Mouse (Mus musculus) cerebellum, postnatal 25 days (tissue): ENCODE results near the gene Tecpr2.

ENCODE experiments used
- DNase-seq, 2 experiments: peaks; one replicate each; pipeline ENCODE4 v3.0.0; 2021; ENCODE audit warnings: mixed read lengths in 2 of 2

Tecpr2 gene

DNA sequence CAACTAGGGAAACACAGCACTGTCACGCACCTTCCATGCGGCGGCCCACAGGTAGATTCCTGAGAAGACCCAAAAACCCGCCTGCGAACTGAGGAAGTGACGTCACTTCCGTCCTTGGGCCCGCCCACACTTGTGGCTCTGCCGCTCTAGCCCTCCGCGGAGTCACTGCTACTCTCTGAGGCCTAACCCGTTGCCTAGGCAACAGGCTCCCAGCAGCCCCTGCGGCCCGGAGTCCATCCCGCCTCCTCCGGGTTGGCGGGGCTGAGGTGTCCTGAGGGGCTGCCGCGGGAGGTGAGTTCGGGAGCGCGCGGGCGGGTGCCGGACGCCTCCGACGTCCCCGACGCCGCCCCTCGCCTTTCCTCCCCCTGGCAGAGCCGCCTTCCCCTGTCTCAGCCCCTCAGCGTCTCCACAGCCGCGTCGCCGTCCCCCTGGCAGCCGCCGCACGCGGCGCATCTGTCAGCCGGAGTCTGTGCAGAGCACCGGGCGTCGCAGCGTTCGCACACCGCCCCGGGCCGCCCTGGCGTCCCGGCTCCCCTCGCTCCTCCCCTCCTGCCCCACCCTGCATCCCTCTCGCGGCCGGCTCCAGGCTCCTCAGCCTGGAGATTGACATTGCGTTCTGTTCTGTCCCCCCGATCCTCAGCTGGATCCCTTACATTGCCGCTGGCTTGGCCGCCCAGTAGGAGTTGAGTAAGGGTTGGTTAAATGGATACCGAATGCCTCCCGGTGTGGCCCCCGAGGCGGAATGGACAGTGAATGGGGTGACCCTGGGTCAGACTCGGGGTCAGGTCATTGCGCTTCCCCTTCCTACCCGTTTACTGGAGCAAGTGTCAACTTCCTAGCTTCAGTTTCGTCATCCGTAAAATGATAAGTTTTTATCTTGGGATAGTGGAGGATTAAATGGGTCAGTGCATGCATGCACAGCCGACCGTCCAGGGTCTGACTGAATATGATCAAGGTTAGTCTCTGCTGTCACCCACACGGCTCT is at the start of gene Tecpr2, which contains the start of gene Cinp:
Gene Tecpr2 (plus strand): TSS at position 229 of the 985 bp plus-strand sequence.
Gene Cinp (minus strand): TSS at position 110 of the 985 bp plus-strand sequence.
- peak; percentile 96 to 98 for DNase-seq

- peak; percentile 97 for DNase-seq
These were observed 48.5 kb upstream of the Tecpr2 start, which contains the start of gene Mok for GRCm38 (mm10) chr12:110840348-110841198. Gene Mok, minus strand, starts transcription at chr12:110840939.

- DNase-seq, result no peak
These were observed 47.2 kb upstream of the Tecpr2 start for GRCm38 (mm10) chr12:110841731-110842493.

GRCm38 (mm10) chr12:110843194-110844048 is 45.6 kb upstream of the Tecpr2 start:
- peak; percentile 89 to 91 for DNase-seq

DNA sequence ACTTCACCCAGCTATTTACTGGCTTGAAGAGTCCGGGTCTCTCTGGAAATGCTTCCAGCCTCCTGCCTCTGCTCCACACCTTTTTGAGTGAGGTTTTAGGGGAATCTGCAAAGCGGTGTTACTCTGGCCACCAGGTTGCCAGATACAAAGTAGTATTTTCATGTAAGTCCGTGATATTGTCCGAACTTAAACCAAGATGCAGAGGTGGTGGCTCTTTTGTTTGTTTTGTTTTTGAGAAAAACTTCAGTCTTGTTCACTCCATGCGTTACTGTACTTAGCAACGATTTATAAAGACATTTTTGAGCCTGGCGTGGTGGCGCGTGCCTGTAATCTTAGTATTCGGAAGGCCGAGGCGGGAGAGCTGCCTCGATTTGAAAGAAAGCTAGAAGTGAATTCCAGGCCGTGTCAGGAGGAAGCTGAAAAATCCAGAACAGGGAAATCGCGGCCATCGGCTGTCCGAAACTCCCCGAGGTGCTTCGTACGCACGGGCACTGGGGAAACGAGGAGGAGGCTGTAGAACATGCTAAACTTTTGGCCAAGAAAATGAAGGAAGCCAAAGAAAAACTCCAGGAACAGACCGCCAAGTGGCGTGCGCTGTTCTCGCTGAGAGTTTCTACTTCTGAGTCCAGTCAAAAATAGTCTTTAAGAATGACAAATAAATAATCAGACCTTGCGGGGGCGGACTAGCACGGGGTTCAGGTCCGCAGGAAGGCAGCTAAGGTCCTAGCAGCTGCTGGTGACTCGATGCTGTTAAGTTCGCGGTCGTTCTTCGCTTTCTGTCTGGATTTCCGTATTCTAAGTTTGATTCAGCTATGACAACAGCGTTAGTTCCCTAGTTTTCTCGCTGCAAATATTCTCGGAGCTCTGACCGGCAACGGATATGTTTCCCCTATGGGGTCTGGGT is 44.6 kb upstream of the Tecpr2 start:
- DNase-seq, result peak; percentile 26 to 30

GRCm38 (mm10) chr12:110845131-110845880 is 43.8 kb upstream of the Tecpr2 start:
- peak; percentile 86 to 89 for DNase-seq

- no peak for DNase-seq
These were observed 42.8 kb upstream of the Tecpr2 start for GRCm38 (mm10) chr12:110846191-110846765.

- DNase-seq, result peak; percentile 93 to 94
These were observed 38.8 kb upstream of the Tecpr2 start, which contains the start of gene Zfp839 for GRCm38 (mm10) chr12:110850010-110850928. Gene Zfp839, plus strand, starts transcription at chr12:110850253.

GRCm38 (mm10) chr12:110850929-110851256 is 38.2 kb upstream of the Tecpr2 start:
- no peak for DNase-seq

DNA sequence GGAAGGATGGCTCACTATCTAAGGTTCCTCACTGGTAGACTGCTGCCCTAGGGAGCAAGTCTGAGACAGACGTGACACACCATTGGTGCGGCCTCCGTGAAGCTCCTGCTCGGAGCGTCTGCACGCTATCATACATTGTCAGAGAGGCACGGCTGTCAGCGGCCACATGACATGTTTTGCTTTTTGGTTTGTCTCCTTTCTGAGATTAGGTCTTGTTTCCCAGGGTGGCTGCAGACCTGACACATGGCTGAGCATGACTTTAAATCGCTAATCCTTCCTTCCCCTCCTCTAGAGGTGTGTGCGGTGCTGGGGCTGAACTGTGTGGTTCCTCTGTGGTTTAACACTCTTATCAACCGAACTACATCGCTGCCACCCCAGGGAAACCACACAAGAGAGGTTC is 37.6 kb upstream of the Tecpr2 start:
- no peak for DNase-seq

DNA sequence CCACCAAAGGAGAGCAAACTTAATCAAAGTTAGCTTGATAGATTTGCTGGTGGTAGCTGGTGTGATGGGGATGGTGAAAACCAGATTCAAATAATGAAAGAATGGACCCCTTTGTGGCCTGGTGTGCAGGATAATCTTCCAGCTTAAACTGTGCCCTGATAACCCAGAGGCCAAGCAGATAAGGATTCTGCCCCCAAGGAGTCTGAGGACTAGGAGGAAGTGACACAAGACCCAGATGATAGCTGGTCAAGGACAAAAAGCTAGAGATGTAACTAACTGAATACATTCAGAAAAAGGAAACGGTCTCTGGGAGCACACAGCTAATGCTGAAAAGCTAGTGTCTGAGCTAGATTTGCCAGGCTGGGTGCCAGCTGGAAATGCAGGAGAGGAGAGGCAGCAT is 37.1 kb upstream of the Tecpr2 start:
- no peak for DNase-seq

DNA sequence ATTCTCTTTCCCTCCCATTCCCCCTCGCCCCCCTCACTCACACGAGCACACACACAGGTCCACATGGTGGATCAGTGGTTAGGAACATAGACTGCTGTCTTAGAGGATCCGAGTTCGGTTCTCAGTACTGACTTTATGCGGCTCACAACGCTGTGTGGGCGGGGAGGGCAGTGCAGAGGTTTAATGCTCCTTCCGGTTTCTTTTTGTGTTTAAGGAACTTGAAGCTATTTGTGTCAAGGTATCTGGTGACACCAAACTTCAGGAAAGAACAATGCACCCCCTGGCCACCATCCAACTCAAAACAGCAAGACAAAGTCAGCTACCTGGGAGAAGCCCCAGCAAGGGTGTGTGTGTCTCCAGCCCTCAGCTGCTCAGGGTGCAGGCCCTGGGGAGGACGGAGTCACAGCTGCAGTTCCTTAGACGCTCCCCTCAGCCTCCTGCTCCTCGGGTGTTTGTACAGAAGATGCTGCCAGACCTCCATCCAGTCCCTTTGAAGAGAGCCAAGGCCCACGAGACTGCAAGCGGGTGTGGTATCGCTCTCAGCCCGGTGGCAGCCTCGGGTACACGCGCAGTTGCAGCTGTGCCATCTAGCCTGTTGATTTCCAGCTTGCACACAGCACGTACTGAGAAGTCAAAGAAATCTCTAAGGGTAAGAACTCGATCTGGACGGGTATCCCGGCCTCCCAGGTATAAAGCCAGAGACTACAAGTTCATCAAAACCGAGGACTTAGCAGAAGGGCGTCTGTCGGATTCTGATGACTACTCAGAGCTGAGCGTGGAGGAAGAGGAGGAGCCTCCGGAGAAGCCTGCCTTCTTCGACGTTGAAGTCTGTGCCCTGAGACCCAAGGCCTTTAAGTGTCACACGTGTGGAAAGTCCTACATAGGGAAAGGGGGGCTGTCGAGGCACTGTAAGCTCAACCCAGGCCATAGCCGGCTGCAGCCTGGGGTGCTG is 34.0 kb upstream of the Tecpr2 start:
- DNase-seq, result no peak

- no peak for DNase-seq
These were observed 31.9 kb upstream of the Tecpr2 start for GRCm38 (mm10) chr12:110857196-110857595.

GRCm38 (mm10) chr12:110858681-110859080 is 30.4 kb upstream of the Tecpr2 start:
- DNase-seq, result peak in 1 of 2 experiments; percentile 60

GRCm38 (mm10) chr12:110860293-110860692 is 28.8 kb upstream of the Tecpr2 start:
- no peak for DNase-seq

DNA sequence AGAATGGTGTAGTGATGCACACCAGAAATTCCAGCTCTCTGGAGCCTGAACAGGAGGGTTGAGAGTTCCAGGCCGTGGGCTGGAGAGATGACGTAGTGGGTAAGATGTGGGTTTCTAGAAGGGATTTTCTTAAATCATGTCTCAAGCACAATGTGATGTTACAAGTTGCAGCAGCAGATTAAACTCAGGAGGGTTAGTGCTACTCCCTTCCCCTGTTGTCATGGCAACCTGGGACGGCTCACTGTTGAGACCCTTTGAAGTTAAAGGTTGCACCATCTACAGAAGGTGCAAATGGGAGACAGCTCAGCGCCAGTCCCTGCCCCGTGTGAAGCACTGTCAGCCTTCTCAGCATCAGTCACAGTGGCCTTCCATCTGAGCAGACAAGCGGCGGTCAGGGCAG is 27.8 kb upstream of the Tecpr2 start:
- DNase-seq, result no peak

DNA sequence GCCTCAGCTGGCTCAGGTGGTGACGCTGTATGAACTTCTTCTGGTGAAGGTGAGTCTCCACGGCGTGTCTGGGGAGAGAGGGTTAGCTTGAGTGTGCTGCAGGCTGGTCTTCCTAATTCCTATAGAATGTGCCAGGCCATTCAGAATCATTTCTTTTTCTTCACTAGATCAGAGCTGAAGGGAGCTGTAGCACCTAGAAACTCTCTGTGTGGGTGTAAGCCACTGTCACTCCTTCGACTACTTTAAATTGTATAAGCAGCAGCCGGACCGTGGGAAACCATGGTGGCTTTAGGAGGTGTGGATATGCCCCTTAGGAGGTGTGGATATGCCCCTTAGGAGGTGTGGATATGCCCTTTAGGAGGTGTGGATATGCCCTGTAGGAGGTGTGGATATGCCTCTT is 25.1 kb upstream of the Tecpr2 start:
- DNase-seq, result no peak
